Mouse (Mus musculus): ENCODE measurements at regions not wholly inside any gene's neighbourhood (a gene's known extent, or its start where the extent isn't known, plus 50 kb on each side); places are given as distances from the start of the nearest gene placed in this dataset.

DNA sequence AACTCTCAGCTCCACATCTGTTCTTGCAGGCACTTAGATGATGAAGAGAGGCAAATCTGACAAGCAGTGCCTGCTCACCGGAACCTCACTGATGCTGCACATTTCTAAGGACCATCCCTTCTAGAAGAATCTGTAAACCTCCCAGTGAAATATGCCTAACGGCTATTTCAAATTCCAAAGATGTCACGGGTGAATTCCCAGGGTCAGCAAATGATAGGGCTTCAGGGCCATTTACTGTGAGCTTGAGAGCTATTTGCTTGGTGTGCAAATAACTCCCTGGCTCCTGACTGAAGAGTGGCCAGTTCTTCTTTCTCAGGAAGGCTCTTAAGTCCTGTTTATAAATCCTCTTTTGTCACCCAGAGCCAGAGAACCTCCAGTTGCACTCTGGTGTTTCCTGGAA is 135.3 kb downstream of the Tmx1 start:
- in situ Hi-C loops (cut with MboI, MseI) = no loop called here

DNA sequence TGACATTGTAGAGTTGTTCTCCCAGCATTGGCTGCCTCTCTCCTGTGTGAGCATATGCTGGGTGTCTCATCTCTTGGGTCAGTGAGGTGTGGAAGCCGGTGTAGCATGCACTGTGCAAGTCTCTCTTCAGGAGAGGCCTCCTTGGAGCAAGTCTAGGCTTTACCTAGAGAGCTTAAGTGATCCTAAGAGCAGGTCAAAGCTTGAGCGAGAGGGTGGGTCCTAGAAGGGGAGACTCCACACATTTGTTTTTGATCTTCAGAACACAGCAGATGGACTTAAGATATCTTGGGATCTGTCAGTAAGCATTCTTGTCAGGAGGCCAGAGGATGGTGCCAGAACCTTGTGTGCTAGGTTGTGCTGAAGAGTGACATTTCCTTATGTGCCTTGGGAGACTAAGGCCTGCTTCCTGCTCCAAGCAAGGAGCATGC is 136.4 kb downstream of the Tmx1 start:
- in situ Hi-C loops (cut with MboI, MseI) = no loop called here

DNA sequence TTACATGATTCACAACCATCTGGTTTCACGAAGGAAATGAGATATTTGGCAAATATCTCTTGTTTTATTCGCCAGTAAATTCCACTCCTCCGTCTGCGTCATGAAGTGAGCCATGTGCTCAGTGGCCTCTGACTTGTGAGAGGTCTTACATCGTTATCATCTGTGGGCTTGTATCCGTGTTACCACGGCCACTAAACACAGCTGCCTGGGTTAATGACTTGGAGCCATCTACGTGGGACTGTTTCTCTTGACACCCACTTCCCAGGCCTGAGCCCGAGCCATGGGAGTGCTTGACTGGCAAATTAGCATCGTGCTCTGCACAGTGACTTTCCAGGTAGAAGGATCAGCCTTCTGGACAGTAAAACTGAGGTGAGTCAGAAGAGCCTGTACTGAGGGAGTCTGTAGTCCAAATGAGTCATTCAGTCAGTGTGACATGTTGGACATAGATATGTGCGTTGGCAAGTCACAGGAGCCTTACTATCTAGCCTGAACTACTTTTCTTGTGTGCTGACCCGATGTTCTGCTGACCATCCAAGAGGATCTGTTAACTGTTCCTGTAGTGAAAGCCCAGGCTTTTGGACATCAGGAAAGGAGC is 137.7 kb downstream of the Tmx1 start:
- in situ Hi-C loops (cut with MboI, MseI) = no loop called here

DNA sequence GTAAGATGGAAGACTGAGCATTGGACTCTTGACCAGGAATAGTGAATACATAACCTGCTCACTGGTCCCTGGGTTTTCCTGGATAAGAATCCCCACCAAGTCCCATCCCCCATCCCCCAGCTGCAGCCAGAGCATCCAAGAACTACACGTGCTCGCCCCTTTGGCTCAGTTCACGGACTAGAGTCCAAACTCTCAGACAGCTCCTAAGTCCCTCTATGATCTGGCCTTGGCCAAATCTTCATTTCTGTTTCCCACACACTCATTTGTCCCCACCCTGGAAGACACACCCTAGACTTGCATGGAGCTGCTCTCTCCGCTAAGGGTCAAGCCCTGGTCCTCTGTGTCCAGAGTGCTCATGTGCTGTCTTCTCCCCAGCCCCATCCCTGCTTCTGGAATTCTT is 139.9 kb downstream of the Tmx1 start:
- in situ Hi-C loops (cut with MboI, MseI) = no loop called here

DNA sequence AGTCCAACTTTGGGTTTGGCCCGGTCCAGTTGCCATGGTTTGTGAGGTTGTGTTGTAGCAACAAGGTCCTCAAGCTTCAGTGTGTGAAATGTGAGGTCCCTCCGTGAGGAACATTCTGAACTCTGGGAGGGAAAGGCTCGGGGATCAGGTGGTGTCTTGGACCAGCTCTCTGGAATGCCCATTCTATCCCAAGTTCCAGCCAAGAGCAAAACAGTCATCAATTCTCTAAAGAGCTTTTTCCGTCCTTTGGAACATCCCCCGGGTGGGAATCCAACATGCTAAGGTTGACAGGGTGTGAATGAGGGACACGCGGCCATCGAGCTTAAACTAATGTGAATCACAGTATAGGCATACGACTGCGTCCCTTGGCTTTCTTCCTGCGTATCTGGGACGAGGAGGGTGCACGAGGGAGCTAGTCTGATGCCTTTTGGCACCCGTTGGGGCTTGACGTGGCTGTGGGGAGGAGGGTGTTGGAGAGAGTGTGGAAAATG is 145.4 kb downstream of the Tmx1 start:
- in situ Hi-C loops (cut with MboI, MseI) = no loop called here

DNA sequence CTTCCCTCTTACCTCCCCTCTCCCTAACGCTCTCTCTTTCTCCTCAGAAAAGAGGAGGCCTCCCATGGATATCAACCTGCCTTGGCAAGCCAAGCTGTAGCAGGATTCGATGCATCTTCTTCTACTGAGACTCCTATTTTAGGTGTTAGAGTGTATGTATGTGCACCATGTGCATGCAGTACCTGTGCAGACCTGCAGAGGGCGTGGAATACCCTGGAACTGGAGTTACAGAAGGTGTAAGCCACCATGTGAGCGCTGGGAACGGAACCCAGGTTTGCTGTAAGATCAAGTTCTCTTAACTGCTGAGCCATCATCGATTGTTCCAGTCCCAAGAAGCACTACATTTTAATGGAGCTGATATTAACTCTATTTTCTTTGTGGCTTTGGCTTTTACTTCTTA is 146.8 kb downstream of the Tmx1 start:
- in situ Hi-C loops (cut with MboI, MseI) = loop anchor here in 1 of 2 experiments (10.0 kb wide), 2 partner anchors 135 to 1195 kb away; no protein-coding TSS in a partner anchor

DNA sequence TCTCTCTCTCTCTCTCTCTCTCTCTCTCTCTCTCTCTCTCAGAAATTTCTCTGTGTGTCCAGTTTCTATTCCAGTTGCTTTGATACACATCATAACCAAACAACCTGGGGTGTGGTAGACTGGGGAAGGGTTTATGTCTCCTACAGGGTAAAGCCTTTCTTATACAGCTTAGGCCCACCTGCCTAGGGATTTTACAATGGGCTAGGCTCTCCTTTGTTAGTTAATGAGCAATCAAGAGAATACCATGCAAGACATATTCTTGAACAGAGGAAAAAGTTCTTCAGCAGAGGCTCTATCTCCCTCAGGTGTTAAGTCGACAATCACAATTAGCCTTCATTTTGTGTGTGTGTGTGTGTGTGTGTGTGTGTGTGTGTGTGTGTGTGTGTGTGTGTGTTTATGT is 151.0 kb downstream of the Tmx1 start:
- in situ Hi-C loops (cut with MboI, MseI) = loop anchor here in 1 of 2 experiments (10.0 kb wide), 2 partner anchors 131 to 1199 kb away; no protein-coding TSS in a partner anchor

DNA sequence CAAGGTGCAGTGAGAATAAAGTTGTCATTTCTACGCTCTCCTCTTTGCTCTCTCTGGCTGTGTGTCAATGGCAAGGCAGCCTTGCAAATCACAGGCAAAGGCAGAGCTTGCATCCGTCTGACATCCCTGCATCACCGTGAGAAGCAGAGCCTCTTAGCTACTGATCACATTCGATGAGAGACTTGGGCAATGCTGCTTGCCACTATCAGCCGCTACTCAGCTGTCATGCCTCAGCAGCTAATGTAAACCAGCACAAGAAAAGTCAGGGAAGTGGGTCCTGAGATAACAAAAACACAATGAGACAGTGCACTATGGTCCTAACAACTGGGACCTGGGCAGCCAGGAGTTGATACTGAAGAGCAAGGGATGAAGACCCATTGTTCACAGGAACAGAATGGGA is 155.8 kb downstream of the Tmx1 start:
- in situ Hi-C loops (cut with MboI, MseI) = loop anchor here in 1 of 2 experiments (10.0 kb wide), 2 partner anchors 126 to 1204 kb away; no protein-coding TSS in a partner anchor

DNA sequence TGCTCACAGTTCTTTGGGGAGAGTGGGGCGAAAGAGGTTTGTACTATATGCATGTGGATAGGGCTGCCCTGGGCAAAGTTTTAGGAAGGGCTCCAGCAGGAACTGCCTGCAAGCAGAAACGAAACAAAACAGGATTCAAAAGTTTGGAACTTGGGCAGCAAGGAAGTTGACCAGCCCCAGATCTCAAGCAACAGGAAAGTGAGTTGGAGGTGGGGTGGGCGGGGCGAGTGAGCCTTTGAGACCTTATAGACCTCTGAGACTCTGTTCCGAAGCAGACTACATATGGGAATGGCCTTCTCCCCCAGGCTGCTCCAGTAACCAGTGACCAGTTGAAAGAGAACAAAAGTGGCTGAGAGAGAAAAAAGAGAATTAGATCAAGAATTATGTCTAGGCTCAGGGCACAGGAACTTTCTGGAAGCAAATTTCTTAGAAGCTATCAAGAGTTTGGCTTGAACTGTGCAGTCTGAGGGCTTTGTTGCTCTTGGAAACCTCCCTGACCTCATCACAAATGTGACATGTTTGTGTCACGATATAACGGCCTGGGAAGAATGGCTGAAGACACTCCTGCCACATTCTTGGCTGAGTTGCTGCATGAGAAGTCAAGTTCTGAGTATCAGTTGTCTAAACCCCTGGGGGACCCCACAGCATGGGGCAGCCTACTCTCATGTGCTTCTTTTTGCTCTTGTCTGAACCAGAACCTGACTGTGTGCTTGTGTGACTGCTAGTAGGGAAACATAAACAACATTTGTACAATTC is 156.4 kb downstream of the Tmx1 start:
- in situ Hi-C loops (cut with MboI, MseI) = loop anchor here in 1 of 2 experiments (10.0 kb wide), 2 partner anchors 126 to 1204 kb away; no protein-coding TSS in a partner anchor

DNA sequence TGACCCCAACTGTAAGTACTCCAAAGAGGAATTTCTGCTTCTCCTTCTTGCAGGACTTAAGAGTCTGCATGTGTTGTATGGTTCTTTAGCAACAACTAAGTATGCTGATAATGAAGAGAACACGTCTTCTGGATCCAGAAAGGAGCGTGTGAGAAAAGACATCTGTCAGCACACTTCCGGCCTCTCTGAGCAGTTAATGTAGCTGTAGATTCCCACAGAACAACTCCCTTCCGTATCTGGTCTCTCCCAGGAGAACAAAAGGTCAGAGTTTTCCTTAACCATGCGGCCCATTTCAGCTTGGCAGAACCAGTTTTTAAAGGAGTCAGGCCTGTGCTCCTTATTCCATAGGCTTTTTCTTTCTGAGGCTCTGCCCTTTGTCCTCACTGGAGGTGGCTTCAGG is 159.0 kb downstream of the Tmx1 start:
- in situ Hi-C loops (cut with MboI, MseI) = no loop called here

DNA sequence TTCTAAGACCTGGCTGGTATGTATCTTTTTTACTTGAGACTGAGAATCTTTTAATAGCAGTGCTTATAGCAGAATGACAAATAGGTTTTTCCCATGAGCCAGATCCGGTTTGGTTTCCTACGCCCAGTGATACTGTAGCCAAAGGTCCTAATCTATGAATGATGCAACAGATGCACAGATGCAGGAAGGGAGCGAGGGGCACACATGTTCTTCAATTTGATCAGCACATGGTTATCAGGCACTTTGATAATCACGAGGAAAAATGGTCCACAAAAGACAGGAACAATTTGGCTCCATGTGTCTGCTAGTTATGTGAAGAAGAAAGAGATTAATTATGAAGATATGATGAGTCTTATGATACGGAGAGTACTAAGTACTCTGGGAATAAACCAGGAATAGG is 160.3 kb downstream of the Tmx1 start:
- in situ Hi-C loops (cut with MboI, MseI) = no loop called here

DNA sequence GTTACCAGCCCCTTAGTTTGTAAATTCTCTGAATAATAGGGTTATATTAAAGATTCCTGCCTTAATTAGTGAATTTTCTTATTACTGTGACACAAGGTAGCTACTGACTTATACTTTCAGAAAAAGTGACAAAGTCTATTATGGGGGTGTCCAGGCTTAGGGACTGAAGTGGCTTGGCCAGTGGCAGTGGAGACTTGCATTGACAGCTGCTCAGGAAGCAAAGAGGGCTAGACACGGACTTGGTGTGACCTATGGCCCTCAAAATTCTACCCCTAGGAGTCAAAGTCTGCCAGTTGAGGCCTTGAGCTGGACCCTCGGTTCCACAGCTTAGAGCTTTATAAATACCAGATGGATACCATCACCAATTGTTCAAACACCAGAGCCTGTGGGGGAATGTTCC is 161.2 kb downstream of the Tmx1 start:
- in situ Hi-C loops (cut with MboI, MseI) = no loop called here

DNA sequence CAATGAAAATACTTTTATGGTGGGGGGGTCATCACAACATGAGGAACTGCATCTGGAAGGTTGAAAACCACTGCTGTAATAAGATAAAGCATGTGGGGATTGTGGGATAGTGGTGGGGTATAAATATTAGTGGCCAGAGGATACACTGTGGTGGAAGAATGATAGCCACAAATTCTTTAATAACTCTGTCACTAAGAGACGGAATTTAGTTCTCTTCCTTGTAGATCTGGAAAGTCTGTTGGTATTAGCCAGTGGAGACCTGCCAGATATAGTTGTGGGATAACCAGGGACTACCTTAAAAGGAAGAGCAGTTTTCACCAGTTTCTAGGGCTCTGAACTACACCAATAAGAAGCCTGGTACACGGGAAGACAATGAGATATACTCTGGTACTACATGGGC is 161.8 kb downstream of the Tmx1 start:
- in situ Hi-C loops (cut with MboI, MseI) = no loop called here

DNA sequence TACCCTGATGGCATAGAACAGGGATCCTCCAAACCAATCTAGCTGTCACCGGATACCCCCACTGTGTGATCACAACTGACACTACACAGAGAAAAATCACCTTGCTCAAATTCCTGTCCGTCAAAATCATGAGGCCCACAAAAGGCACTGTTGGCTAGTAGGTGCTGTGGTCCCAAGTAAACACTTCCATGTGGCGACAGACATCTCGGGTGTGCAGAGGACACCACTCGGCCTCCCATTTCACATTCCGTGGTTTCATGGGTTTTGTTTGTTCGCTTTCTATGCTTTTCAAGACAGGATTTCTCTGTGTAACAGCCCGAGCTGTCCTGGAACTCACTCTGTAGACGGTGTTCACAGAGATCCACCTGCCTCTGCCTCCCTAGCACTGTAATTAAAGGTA is 162.2 kb downstream of the Tmx1 start:
- in situ Hi-C loops (cut with MboI, MseI) = no loop called here

DNA sequence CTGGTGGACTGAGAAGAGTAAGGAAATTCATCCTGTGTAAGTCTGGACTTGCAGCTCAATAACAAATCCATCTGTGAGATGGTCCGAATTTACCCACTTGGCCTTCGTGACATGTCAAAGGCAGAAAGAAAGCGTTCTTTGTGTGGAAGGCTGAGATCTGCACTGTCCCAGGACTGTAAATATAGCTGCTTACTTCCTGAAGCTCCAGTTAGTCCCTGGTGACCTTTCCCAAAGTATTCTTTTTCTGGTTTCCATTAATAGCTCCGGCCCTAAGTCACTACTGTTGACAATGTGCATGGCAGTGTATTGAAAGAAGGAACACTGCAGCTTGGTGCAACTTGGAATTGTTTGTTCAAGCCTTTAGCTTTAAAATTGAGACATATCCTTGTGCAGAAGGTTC is 163.2 kb downstream of the Tmx1 start:
- in situ Hi-C loops (cut with MboI, MseI) = no loop called here

DNA sequence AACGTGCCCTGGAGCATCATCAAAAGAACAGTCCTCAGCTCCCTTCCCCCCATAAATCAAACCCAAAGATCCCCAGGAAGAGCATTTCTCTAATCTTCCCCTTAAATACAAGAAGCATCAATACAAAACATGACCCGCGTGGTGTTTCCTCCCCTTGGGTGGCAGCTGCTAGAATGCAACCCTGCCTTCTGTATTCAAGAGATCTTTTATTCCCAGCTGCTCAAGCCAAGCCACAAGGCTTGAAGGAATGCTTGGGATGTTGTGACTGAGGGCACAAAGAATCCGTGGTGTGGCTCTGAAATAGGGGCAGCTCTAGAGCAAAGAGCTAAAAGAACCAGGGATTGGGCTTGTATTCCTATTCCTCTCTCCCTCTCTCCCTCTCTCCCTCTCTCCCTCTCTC is 163.6 kb downstream of the Tmx1 start:
- in situ Hi-C loops (cut with MboI, MseI) = no loop called here

DNA sequence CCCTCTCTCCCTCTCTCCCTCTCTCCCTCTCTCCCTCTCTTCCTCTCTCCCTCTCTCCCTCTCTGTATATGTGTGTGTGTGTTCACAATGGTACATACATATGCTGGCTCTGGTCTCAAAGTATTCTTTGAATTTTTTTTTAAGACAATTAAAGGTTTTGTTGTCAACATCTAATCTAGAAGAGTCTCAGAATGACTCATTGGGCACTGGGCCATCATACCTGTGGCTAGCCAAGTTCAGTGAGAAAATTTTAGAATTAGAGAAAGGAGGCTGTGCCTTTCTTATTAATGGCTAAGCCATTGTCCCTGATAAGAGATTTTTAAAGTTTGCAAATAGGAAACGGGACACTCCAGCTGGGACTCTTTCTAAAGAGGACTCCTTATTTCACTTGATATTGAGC is 164.1 kb downstream of the Tmx1 start:
- in situ Hi-C loops (cut with MboI, MseI) = no loop called here

DNA sequence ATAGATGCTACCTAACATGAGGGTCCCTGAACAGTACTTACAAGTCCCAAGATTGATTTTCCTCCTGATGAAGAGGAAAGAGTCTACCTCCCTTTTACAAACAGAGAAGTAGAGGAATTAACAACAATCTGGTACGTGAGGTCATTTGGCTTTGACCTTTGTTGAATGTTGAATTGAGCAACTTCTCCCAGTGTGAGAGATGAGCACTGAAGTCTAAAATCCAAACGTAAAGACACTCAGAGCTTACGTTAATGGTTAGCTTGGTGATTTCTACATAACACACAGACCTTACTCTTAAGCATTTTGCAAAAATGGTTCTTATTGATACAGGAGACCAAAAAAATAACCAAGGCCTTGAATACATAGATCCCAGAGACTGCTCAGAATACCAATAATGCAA is 165.1 kb downstream of the Tmx1 start:
- in situ Hi-C loops (cut with MboI, MseI) = no loop called here

DNA sequence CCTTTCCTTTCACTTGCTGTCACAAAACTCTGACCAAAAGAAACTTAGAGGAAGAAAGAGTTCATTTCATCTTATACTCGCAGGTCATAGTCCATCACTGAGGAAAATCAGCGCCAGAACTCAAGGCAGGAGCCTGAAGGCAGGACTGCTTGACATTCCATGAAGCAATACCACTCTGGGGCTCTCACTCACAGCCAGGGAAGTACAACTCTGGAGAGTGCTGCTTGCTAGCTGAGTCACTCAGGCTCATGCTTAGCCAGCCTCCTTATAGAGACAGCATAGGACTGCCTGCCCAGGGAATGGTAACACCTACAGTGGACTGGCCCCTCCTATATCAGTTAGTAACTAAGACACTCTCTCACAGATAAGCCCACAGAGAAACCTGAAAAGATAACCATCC is 166.5 kb downstream of the Tmx1 start:
- in situ Hi-C loops (cut with MboI, MseI) = no loop called here

DNA sequence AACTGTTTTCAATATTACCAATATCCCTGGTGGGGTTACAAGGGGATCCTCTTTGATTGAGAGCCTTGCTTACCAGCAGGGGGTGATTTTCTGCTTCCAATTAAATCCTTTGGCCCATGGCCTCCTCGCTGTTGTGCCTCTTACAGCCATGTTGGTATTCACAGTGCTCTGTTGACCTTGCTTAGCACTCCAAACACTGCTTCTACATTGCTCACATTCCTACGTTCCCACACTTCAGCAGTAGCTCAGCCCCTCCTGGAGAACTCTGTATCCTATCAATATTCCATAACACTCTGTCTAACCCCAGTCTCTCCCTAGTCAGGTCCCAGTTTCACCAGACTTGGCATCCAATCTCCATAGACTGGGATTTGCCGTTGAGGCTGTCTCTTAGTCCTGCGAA is 169.1 kb downstream of the Tmx1 start:
- in situ Hi-C loops (cut with MboI, MseI) = no loop called here

DNA sequence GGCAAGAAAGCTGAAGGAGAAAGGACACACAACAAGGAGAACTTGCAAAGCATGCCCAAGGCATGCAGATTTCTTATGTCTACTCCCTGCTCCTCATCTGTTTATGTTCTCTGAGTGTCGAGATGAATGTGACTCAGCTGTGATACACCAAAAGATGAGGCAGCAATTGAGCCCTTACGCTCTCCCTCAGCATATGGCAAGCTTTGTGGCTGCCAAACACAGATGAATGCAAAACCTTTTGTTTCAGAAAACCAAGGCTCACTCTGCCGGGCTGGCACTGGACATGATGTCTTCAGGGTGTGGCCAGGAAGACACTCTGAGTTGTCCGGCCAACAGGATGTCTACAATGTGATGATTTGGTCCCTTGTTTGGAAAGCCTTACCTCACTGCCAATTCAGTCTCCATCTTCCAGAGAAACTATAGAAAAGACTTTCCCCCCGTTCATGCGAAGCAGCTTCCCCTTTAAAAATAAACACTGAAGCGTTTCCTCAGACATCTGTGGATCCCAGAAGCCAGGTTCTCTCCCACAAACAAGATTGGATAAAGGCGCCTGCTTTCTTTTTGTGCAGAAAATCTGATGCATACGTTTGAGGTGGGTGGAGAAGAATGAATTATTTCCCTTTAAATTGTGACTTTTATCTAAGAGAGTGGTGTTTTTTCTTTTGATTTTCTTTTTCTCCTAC is 171.5 kb downstream of the Tmx1 start:
- in situ Hi-C loops (cut with MboI, MseI) = no loop called here

DNA sequence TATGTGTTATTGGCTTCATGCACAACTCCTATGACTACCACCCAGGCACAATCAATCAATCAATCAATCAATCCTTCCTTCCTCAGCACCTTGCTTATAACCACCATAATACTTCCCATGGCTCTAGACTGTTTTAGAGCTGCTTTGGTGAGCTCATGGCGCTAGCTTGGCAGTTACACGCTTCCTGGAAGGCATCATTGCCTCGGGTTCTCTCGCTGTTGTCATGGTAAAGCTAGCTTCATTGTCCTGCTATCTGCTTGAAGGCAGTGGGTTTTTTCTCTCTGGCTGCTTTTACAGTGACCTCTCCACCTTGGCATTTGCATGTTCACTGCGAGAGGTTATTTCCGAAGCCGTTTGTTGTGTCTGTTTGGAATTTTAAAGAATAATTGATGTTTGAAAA is 174.7 kb downstream of the Tmx1 start:
- in situ Hi-C loops (cut with MboI, MseI) = no loop called here
